Mouse (Mus musculus) brain, adult 2 months (tissue): ENCODE measurements around the gene Jrkl.

ENCODE experiments used
- DNase-seq: peaks from one replicate; pipeline ENCODE4 v3.0.0; 2011; ENCODE audit warnings: low read depth, low spot score

The Jrkl gene

GRCm38 (mm10) chr9:13245481-13245880, at the start of gene Jrkl:
Gene Jrkl, minus strand, starts transcription at chr9:13245829.
- peak; percentile 48 for DNase-seq

GRCm38 (mm10) chr9:13287482-13287881, 41.9 kb upstream of the Jrkl start:
- DNase-seq, result no peak

- DNase-seq, result no peak
Measured at GRCm38 (mm10) chr9:13273219-13273618, 27.6 kb upstream of the Jrkl start.

- no peak for DNase-seq
Measured at GRCm38 (mm10) chr9:13260980-13261379, 15.4 kb upstream of the Jrkl start.

GRCm38 (mm10) chr9:13258173-13258572, 12.5 kb upstream of the Jrkl start:
- no peak for DNase-seq

GRCm38 (mm10) chr9:13256726-13257125, 11.1 kb upstream of the Jrkl start:
- no peak for DNase-seq

- DNase-seq, result no peak
Measured at GRCm38 (mm10) chr9:13251251-13251650, 5.6 kb upstream of the Jrkl start.

GRCm38 (mm10) chr9:13248104-13248503, 2.5 kb upstream of the Jrkl start:
- DNase-seq, result no peak

- DNase-seq, result peak; percentile 95
Measured at GRCm38 (mm10) chr9:13246815-13247638, 1.4 kb upstream of the Jrkl start, which contains the start of gene Ccdc82. Gene Ccdc82, plus strand, starts transcription at chr9:13246955.

GRCm38 (mm10) chr9:13242321-13242720, 3.3 kb downstream of the Jrkl start:
- DNase-seq, result peak; percentile 72

- peak; percentile 71 for DNase-seq
Measured at GRCm38 (mm10) chr9:13231545-13232216, 13.9 kb downstream of the Jrkl start.

- DNase-seq, result no peak
Measured at GRCm38 (mm10) chr9:13230553-13230952, 15.1 kb downstream of the Jrkl start.

GRCm38 (mm10) chr9:13225872-13226271, 19.8 kb downstream of the Jrkl start:
- DNase-seq, result no peak

GRCm38 (mm10) chr9:13206369-13206768, 39.3 kb downstream of the Jrkl start:
- DNase-seq, result no peak

- no peak for DNase-seq
Measured at GRCm38 (mm10) chr9:13203681-13204080, 41.9 kb downstream of the Jrkl start.

- no peak for DNase-seq
Measured at GRCm38 (mm10) chr9:13203109-13203508, 42.5 kb downstream of the Jrkl start.

- no peak for DNase-seq
Measured at GRCm38 (mm10) chr9:13200079-13200478, 45.5 kb downstream of the Jrkl start.

- peak; percentile 75 for DNase-seq
Measured at GRCm38 (mm10) chr9:13195762-13196161, 49.9 kb downstream of the Jrkl start.

GRCm38 (mm10) chr9:13195268-13195667, 50.4 kb downstream of the Jrkl start:
- peak; percentile 76 for DNase-seq

- no peak for DNase-seq
Measured at GRCm38 (mm10) chr9:13194619-13195018, 51.0 kb downstream of the Jrkl start.
